Mouse (Mus musculus) megakaryocyte-erythroid progenitor cell, adult 5 weeks (primary cell): ENCODE data around the gene Gemin4. TPM values are rescaled to one million over a fixed set of nuclear protein-coding genes. Genes with fewer than 3 reads are reported as not detected.

Source experiments
- polyA plus RNA-seq: library from polyadenylated mRNA; stranded (reverse); fragments of >175 nt; gene quantifications from 2 replicates; pipeline ENCODE4 v1.2.3, GENCODE M21; 2012

The Gemin4 gene
- 1.3 and 1.8 TPM in 2 replicates for polyA plus RNA-seq

GRCm38 (mm10) chr11:76217390-76217800 lies at the start of gene Gemin4, which contains the start of gene Dbil5:
Gene Gemin4 (minus strand): TSS chr11:76217664.
Gene Dbil5 (plus strand): TSS chr11:76217608.

DNA sequence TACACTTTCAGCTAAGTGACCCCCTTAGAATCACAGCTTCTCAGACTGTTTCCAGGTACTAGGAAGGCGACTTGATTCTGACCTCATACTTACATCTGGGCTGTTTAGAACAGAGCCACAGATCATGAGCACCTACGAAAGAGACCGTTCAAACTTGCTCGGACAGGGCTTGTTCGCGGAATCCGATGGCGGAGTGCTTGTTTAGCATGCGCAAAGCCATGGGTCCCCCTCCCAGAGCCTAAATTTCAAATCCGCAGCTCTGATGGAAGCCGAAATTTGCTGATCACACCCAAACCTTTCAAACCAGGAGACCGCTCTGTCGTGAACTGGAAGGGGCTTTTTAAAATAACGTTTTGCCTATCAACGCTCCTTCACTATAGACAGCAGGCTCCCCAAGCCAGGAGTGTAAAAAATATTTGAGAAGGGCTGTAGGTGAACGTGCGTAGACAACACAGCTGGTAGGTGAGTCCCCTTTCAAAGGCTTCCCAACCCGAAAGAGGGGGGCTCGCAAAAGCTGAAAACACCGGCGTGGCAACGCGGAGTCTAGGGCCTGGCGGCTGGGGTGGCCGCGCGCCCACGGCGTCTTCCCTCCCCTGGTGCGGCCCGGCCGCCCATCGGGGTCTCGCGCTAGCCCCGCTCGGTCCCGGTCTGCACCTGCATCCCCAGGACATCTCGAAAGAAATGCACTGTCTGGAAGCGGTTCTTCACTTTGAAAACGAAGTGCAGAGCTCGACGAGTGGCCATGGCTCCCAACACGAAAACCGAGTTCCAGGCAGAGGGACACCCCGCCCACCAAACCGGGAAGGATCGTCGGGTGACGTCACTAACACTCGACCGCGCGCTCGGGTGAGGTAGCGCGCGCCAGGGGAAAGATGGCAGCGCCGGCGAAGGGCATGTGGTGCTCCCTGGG lies 25.7 kb upstream of the Gemin4 start, which contains the start of the genes Mrm3 and Glod4:
TSS of gene Mrm3 (plus strand) at position 815 of the 910 bp plus-strand sequence.
TSS of gene Glod4 (minus strand) at position 825 of the 910 bp plus-strand sequence.

DNA sequence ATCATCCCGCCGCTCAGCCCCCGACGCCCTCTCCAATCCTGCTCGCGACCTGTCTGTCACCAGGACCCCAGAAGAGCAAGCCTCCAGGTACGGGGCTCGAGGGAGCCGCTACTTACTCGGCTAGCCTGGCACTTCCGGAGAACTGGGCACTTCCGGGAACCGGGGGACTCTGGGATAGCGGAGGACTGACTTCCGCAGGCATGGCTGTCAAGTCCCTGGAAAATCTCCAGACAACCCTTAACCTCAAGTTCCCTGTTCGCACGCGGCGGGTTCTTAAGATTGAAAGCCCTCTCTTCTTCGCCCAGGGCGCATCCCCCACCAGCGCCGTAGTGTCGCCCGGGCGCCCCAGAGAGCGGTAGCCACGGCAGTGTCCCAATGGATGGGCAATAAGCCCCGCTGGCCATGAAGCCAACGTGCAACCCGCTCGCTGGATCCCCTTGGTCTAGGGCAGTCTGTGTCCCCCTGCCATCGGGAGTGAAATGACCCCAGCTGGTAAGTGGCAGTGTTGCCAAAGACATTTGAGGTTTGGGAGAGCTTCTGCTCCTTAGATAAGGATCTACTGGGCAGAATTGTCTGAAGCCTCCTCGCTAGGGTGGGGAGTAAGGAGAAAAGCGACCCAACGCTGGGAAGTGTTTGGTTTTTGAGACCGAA lies 37.8 kb downstream of the Gemin4 start, which contains the start of the genes Vps53 and Fam57a:
TSS of gene Vps53 (minus strand) at position 153 of the 651 bp plus-strand sequence.
TSS of gene Fam57a (plus strand) at position 177 of the 651 bp plus-strand sequence.

Other genes with a start within 250 kb of the Gemin4 start
- 0.12 and 0.24 TPM in 2 replicates for gene 1700016K19Rik, start 217.8 kb downstream of the Gemin4 start, polyA plus RNA-seq
- 14.4 and 18.1 TPM in 2 replicates for gene Rflnb, start 189.9 kb downstream of the Gemin4 start, polyA plus RNA-seq
- gene Vps53, start 38.0 kb downstream of the Gemin4 start, polyA plus RNA-seq = 35.4 and 40.4 TPM in 2 replicates
- gene Fam57a, start 38.0 kb downstream of the Gemin4 start, polyA plus RNA-seq = 1.1 and 1.8 TPM in 2 replicates
- gene Dbil5, start 56 bp downstream of the Gemin4 start, polyA plus RNA-seq = not detected in 2 replicates
- gene Mrm3, start 26.1 kb upstream of the Gemin4 start, polyA plus RNA-seq = 13.9 and 15.1 TPM in 2 replicates
- 4.4 and 6.1 TPM in 2 replicates for gene Glod4, start 26.1 kb upstream of the Gemin4 start, polyA plus RNA-seq
- 19.9 and 22.9 TPM in 2 replicates for gene Nxn, start 181.5 kb upstream of the Gemin4 start, polyA plus RNA-seq
- 27.6 and 32.4 TPM in 2 replicates for gene Timm22, start 189.3 kb upstream of the Gemin4 start, polyA plus RNA-seq